Mouse (Mus musculus) urinary bladder, postnatal 36 days (tissue): ENCODE results near the gene Gm11077.

Source experiments
- DNase-seq, 2 experiments: peaks; one replicate each; pipeline ENCODE4 v3.0.0; 2022; ENCODE audit warnings: low spot score in 2 of 2, mixed read lengths in 1 of 2

Gm11077 gene

GRCm38 (mm10) chr6:140729272-140729671, at the start of gene Gm11077:
Gm11077 (plus strand) TSS chr6:140729284.
- DNase-seq = no peak

GRCm38 (mm10) chr6:140680713-140681112, 48.4 kb upstream of the Gm11077 start:
- no peak for DNase-seq

- DNase-seq = peak in 1 of 2 experiments; percentile 7
Measured at GRCm38 (mm10) chr6:140682829-140683228, 46.3 kb upstream of the Gm11077 start.

GRCm38 (mm10) chr6:140684403-140684802, 44.7 kb upstream of the Gm11077 start:
- DNase-seq = no peak

- no peak for DNase-seq
Measured at GRCm38 (mm10) chr6:140689617-140690404, 39.3 kb upstream of the Gm11077 start.

GRCm38 (mm10) chr6:140692160-140692559, 36.9 kb upstream of the Gm11077 start:
- DNase-seq = no peak

- DNase-seq = no peak
Measured at GRCm38 (mm10) chr6:140696192-140696879, 32.7 kb upstream of the Gm11077 start.

GRCm38 (mm10) chr6:140697994-140698393, 31.1 kb upstream of the Gm11077 start:
- DNase-seq = peak in 1 of 2 experiments; percentile 47

GRCm38 (mm10) chr6:140698596-140698995, 30.5 kb upstream of the Gm11077 start:
- DNase-seq = no peak

GRCm38 (mm10) chr6:140701259-140701658, 27.8 kb upstream of the Gm11077 start:
- no peak for DNase-seq

GRCm38 (mm10) chr6:140705132-140705531, 24.0 kb upstream of the Gm11077 start:
- no peak for DNase-seq

- DNase-seq = no peak
Measured at GRCm38 (mm10) chr6:140706056-140706455, 23.0 kb upstream of the Gm11077 start.

- DNase-seq = no peak
Measured at GRCm38 (mm10) chr6:140708059-140708458, 21.0 kb upstream of the Gm11077 start.

- no peak for DNase-seq
Measured at GRCm38 (mm10) chr6:140709415-140710107, 19.5 kb upstream of the Gm11077 start.

GRCm38 (mm10) chr6:140712754-140713153, 16.3 kb upstream of the Gm11077 start:
- peak; percentile 34 to 52 for DNase-seq

- peak; percentile 45 to 67 for DNase-seq
Measured at GRCm38 (mm10) chr6:140714905-140715365, 14.1 kb upstream of the Gm11077 start.

- DNase-seq = no peak
Measured at GRCm38 (mm10) chr6:140722058-140722457, 7.0 kb upstream of the Gm11077 start.

GRCm38 (mm10) chr6:140730669-140731401, 1.8 kb downstream of the Gm11077 start:
- DNase-seq = no peak

- DNase-seq = no peak
Measured at GRCm38 (mm10) chr6:140731402-140731730, 2.3 kb downstream of the Gm11077 start.

- no peak for DNase-seq
Measured at GRCm38 (mm10) chr6:140732971-140733640, 4.0 kb downstream of the Gm11077 start.

- DNase-seq = no peak
Measured at GRCm38 (mm10) chr6:140733641-140733986, 4.5 kb downstream of the Gm11077 start.
